Mouse (Mus musculus): ENCODE data around the gene Ints4.
"Not testable (repeated sequence)": the region's sequence is repeated elsewhere in the genome, so short reads cannot be mapped to it uniquely, and the experiment has no call there.

The Ints4 gene

DNA sequence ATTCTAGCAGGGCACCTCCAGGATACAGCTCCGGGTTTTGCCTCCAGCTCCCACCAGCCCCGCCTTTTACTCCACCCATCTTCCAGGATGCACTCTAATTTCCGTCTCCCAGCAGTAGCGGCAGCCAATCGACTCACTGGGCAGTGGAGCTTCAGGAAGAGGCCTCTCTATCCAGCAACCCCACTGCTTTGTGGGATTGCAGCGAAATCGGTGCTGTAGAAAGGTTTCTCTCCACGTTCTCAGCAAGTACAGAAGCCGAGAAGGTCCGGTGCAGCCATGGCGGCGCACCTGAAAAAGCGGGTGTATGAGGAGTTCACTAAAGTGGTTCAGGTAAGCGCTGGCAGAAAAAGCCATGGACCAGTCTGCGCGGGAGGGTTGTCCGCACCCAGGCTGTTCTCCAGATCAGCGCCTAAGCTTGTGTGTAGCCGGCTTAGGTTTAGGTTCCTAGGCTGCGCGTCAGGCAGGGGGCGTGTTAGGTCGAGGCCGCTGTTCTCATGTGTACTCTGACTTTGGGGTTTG, at the start of gene Ints4:
Ints4 (plus strand) TSS at position 136 of the 519 bp plus-strand sequence.
- peak; percentile 95 for DNase-seq (ENCODE audit: low read depth, low spot score)

DNA sequence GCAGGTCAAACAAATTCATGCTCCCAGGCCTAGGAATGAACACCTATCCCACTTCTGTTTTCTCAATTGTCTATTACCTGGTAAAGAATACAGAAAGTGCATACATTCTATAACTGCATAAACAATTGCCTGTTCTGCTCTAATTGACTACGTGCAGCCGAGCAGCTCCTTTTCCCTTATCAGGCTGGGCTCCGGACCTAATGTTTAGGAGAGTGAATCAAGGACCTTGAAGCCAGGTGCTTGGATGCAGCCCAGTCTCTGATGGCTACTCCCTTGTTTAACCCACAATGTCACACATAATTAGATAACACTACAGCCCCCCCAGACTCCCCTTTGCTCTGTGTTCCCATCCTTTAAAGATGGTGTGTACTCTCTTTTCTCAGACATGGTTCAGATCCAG, 47.2 kb upstream of the Ints4 start:
- DNase-seq (ENCODE audit: low read depth, low spot score), result not testable (repeated sequence)

DNA sequence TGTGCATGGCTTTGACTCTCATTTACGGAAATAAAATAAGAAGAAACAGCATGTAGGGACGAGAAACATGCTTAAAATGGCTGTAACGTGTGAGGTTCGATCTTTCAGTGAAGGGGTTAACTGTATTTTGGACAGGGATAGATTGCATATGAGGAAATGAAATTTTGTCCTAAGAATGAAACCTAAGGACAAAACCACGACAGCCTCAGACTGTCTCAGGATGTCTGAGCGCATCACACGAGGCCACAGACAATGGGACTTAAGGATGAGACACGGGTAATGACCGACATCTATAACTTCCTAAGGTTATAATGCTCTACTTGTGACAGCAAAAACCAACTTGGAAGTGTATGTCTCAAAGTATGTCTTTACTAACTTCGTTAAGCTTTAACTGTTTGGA, 46.2 kb upstream of the Ints4 start:
- DNase-seq (ENCODE audit: low read depth, low spot score), result no peak

DNA sequence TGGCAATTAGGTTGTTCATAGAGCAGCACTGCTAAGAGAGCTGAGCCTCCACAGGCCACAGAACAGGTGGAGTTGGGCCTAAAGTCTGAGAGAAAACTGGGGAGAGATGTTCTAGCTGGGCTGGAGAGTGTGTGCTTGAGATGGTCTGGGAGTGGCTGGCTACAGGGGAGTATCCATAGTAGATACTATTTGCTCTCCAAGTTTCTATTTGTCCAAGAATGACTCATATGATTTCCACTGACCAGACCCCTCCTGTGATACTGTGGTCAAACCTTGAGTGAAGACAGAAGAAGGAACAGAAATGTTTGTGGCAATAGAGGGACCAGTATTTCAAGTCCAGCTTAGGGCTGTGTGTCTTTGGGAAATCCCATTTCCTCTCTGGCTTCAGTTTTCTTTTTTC, 41.8 kb upstream of the Ints4 start:
- no peak for DNase-seq (ENCODE audit: low read depth, low spot score)

DNA sequence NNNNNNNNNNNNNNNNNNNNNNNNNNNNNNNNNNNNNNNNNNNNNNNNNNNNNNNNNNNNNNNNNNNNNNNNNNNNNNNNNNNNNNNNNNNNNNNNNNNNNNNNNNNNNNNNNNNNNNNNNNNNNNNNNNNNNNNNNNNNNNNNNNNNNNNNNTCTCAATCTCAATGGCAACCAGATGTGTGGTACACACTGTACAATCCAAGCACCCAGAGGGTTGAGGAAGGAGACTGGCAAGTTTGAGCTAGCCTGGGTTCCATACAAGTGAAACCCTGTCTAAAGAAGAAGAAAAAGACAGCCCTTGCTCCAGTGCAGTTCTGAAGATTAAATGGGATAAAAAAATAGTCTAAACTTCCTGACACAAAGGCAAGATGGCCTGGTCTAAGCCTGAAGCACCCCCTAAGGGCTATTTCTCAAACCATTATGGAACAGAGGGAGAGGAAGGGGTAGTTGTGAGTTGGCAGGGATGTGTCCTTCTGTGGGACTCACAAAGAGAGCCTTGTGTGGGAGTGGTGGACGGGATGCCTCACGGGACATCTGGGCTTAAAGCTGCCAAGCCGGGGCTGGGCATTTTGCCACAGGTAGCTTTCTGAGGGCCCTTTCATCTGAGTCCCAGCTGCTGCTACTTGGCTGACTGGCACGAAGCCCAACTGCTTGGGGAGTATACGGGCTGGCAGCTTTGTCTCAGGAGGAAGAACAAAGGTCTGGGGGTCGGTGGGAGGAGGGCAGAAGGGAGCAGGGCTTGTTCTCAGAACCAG, 34.4 kb upstream of the Ints4 start:
- DNase-seq (ENCODE audit: low read depth, low spot score), result no peak

DNA sequence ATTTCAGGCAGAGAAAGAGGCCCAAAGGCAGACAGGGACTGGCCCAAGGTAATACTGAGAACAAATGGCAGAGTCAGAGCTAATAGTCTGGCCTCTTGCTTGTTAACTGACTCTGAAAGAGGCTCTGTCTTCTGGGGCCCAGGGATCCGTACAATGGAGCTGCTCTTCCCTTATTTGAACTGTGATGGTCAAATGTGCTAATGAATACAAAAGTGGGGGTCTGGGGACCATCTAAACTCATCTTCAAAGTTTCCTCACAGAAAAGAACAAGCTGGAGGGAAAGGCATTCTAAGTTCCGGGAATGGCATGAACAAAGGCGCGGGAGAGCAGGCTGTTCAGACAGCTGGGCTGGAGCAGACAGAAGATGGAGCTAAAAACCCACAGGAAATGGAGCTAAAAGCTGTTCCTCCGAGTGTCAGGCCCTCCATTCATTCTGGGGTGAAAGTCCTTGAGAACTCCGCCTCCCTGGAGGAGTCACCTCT, 33.7 kb upstream of the Ints4 start:
- DNase-seq (ENCODE audit: low read depth, low spot score), result no peak

DNA sequence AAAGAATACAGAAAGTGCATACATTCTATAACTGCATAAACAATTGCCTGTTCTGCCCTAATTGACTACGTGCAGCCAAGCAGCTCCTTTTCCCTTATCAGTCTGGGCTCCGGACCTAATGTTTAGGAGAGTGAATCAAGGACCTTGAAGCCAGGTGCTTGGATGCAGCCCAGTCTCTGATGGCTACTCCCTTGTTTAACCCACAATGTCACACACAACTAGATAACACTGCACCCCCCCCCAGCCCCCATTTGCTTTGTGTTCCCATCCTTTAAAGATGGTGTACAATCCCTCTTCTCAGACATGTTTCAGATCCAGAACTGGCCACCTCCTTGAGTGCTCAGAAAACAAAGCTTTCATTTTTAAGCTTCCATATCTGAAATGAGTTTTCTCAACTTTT, 29.7 kb upstream of the Ints4 start, which contains the start of gene Kctd14:
Kctd14 (plus strand) TSS at position 301 of the 400 bp plus-strand sequence.
- DNase-seq (ENCODE audit: low read depth, low spot score), result not testable (repeated sequence)

DNA sequence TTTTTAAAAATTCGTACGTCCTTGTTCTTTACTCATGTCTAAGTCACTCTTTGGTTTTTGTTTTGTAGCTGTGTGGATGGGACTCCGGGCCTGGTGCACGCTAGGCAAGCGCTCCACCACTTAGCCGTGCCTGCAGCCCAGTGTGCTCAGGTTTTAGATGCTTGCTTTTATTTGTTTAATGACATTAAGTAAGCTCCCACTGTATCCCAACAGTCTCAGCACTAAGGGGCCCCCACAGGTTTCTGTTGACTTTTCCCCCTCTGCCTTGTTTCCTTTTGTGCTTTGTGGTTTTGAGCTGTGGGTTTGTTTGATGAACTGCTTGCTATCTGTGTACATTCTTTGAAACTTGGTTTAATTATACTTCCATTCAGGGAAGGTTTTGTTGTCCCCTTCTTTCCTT, 28.6 kb upstream of the Ints4 start:
- DNase-seq (ENCODE audit: low read depth, low spot score), result no peak

DNA sequence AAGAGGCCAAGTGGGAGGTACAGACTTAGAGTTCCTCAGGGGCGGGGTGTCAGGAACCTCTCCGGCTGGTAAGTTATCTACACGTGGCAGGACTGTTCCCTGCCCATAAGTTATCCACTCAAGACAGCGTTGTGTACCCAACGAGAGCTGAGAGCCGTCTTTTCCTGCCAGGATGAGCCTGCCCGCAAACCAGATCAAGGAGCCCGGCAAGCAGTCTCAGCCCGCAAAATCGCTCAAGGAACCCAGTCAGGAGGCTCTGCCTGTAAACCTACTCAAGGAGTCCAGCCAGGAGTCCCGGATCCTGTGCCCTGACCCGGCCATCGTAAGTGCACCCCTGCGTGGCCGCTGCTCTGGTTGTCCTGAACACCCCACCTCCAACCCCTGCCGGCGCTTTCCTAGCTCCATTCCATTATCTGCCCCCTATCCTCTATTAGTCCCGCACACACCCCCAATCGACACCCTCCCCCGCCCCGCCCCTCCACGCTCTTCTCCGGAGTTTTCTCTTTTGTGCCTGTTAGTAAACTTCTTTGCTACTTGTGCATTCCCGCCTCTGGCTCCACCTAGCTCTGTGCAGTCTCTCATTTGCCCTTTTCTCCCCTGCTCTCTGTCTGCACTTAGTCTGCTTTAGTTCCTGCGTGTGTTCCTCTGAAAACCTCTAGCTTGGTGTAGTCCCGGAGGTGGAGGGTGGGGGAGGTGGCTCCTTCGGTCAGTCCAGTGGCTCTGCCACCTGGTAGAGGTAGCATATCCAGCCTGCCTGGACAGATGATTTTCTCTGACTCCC, 27.4 kb upstream of the Ints4 start:
- DNase-seq (ENCODE audit: low read depth, low spot score), result peak; percentile 23

DNA sequence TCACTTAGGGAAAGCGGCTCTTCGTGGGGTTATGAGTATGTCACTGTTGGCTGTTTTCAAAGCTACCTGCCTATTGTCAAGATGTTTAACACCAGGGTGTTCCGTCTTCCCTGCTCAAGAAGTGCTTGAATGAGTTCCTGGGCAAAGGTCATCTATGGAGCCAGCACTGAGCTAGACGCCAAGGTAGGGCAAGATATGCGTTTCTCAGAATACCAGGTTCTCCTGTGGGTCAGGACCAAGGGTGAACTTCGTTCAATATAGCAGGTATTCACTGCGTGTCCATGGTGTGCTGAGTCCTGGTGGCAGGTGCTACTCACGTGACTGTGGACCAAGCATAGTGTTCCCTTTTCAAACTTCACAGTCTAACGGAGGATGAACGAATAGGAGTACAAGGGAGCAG, 26.0 kb upstream of the Ints4 start:
- no peak for DNase-seq (ENCODE audit: low read depth, low spot score)

DNA sequence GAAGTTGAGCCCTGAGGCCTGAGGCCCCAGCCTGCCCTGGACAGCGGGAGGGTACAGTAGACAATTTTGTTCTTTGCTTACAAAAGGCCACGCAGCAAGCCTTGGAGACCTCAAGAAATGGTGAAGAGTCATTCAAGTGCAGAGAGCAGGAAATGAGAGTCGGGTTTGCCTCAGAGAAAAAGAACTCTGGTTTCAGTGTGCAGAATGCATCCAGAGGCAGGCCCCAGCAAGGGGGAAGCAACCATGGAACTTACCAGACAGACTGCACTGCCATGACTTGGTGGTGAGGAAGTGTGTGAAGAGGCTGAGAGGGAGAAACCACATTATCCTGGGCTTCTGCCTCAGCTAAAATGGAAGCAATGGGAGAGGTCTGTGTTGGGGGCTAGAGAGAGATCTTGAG, 25.2 kb upstream of the Ints4 start:
- DNase-seq (ENCODE audit: low read depth, low spot score), result no peak

DNA sequence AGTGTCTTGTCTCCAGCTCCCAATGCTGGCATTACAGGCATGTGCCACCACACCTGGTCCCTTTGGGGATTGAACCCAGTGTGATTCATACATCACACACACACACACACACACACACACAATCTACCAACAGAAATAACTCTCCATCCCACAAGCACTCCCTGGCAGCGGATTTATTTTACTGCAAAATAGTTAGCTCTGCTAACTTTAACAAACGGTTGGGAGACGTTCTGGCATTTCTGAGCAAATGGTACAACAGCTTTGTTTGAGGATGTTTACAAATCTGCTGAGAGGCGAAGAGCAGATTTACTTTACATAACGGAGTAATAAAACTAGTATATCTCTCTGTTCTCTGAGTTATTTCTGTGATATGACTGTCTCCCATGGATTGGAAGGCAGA, 7.8 kb upstream of the Ints4 start:
- no peak for DNase-seq (ENCODE audit: low read depth, low spot score)

DNA sequence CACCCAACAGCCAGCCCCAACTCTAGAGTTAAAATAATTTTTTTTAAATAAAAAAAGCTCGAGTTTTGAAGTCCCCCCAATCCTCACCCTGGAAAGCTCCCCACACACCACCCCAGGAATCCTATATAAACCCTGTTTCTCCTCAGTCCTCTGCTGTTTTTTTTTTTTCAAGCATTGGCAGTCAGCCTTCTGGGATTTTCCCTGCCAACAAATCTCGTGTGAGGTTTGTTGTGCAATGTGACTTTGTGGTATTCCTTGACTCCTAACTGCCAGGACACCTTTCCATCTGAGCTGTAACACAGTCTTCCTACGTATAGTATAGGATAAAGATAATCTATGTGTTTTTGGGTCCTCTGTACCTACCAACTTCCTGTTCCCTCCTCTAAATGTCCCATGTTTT, 1.4 kb upstream of the Ints4 start:
- no peak for DNase-seq (ENCODE audit: low read depth, low spot score)

DNA sequence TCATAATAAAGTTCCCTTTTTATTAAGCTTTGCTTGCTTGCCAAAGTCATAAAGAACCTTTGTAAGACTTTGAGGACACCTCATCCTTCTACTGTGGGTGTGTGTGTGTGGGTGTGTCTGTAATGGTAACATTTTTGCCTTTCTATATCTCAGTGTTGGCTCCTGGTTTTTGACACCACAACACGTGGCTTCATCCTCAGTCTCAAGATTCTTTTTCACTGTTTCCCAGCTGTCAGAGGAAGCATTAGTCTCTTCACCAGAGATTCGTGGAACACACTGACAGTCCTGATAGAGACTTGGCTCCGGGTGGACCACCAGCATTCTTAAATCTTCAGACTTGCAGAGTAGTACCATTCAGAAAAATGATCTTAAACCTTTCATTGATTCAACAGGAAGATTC, 466 bp upstream of the Ints4 start:
- no peak for DNase-seq (ENCODE audit: low read depth, low spot score)

DNA sequence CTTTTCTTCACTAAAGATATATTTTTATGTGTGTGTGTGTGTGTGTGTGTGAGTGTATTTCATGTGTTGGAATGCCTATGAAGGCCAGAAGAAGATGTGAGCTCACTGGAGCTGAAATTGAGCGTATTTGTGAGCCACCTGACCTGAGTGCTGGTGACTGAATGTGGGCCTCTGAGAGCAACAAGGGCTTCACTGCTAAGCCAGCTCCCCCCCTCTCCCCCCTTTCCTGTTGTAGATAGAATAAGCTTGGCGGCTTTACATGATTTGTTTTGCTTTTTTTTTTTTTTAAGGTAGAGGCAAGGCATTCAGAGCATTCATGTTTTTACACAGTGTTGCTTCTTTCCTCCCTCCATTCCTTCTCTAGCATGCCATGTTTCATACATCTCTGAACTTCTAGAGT, 2.6 kb downstream of the Ints4 start:
- DNase-seq (ENCODE audit: low read depth, low spot score), result no peak

DNA sequence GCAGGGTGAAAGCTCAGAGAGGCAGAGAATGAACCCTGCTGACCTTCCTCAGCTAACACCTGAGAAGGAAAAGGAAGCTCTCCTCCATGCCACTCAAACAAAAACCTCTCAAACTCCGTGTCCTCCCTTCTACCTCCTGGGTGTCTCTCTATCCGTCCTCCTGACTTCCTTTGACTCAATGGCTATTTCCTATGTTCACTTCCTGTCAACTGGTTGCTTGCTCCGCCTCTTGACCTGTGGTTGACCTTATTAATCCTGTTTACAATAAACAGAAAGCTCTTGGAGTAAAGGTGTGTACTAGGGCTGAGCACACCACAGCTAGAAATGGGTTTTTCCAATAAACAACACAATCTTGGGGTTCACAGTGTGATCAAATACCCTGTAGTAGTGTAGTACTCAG, 10.4 kb downstream of the Ints4 start:
- peak; percentile 26 for DNase-seq (ENCODE audit: low read depth, low spot score)

DNA sequence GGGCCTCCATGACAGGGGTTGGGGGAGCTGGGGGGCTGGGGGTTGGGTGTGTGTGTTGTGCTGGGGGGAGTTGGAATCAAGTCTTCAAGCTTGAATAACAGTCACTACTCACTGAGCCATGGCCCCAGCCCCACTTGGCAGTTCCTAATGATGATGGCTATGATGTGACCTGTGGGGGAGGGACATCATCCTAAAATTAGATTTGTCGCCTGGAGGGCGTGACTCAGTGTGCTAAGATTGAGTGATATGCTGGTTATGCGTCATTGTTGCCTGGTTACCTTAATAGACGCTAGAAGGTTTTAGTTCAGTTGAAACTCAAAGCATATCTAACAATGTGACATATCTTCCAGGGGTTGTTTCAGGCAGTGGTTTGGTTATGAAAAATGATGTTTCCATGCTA, 11.7 kb downstream of the Ints4 start:
- DNase-seq (ENCODE audit: low read depth, low spot score), result no peak

DNA sequence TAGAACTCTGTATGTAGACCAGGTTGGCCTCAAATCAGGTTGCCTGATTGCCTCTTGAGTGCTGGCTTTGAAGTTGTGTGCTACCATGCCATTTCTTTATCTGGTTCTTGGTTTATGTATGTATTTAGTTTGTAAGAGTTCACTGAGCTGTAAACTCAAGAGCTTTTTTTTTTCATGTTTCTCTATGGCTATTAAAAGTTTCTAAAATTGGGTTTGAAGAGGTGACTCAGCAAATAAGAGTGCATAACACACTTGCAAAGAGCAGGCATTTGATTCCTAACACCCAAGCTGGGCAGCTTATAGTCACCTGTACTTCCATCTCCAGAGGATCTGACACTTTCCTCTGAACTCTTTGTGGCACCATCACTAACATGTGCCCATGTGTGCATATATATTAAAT, 14.3 kb downstream of the Ints4 start:
- peak; percentile 47 for DNase-seq (ENCODE audit: low read depth, low spot score)

DNA sequence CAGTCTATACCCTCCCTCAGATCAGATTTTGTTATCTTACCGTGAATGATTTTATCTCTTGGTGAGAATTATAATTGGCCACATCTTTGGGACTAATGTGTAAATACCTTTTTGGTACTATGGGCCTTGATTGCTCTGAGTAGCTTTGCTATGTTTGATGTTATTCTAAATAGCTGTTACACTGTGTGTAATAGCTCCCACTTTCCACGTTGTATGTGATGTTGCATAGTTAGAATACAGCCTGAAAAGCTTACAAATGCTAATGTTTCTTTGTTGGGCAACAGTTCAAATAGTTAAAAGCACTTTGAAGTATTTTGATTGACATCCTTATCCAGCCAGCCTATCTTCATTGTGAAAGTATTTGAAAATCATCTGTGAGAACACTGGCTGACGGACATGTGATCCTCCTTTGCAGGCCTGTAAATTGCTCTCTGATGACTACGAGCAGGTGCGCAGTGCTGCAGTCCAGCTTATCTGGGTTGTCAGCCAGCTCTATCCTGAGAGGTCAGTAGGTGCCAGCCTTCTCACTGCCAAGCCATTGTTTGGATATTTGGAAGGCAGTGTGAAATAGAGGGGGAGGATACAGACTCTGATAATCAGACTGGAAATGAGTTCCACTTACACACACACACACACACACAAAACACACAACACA, 19.9 kb downstream of the Ints4 start:
- no peak for DNase-seq (ENCODE audit: low read depth, low spot score)

DNA sequence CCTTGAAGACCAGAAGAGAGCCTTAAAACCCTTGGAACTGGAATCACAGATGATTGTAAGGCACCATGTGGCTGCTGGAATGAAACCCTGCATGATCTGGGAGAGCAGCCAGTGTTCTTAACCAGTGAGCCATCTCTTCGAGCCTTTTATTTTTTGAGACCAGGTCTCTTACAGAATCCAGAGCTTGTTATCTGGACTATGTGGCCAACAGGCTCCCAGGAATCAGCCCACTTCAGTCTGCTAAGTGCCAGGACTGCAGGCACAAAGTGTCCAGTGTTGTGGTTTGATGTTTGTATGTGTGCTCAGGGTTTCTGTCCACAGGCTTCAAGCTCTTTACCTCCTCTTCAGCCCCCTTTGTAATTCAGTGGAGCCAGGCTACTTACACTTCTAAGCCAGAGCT, 34.0 kb downstream of the Ints4 start:
- no peak for DNase-seq (ENCODE audit: low read depth, low spot score)

DNA sequence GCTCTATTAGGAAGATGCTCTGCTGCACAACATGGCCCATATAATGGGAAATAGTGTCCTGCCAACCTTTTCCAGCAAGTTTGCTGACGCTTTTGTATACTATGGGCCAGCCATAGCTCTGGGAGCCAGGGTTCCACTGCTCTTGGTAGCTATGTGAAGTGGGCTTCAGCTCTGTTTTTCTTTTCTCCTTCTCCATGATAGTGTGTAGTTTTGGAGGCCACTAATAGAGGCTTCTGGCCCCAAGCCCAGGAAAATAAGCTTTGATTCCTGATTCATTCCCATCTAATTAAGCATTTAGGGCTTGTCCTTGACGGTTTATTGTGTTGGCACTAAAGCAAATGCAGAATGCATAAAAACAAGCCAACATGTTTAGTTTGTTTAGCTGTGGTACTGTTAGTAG, 39.2 kb downstream of the Ints4 start:
- no peak for DNase-seq (ENCODE audit: low read depth, low spot score)

DNA sequence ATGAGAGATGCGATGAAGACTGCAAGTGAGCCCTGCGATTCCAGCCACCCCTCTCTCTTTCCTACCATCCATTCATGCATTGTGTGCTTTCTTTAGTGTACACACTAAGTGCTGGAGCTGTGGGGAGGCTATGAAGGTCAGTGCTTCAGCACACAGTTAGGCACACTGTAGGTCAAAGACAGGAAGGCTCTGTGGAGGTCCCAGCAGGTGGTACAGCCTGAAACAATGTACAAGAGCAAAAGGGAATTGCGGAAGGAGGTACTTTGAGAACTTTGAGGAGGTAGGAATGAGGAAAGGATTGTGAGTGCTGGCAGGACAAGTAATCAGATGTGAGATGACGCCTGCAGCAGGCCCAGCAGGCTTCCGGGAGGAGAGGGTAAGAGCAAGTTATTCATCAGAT, 54.8 kb downstream of the Ints4 start:
- no peak for DNase-seq (ENCODE audit: low read depth, low spot score)
